Mouse (Mus musculus) forebrain, postnatal 0 days (tissue): ENCODE measurements at regions not wholly inside any gene's neighbourhood (a gene's known extent, or its start where the extent isn't known, plus 50 kb on each side); places are given as distances from the start of the nearest gene placed in this dataset.

ENCODE experiments used
- ATAC-seq: fragments of 200-750 bp; cut with Nextera tagmentation; 2 replicates; pipeline ENCODE4 v1.8.0; 2017; ENCODE audit warnings: mild to moderate bottlenecking, moderate library complexity
- DNase-seq: peaks from one replicate; pipeline ENCODE4 v3.0.0-alpha.2; 2015
- H3K27ac ChIP-seq: fragments of 300-500 bp; sonication (generic); 2 replicates; pipeline ENCODE4 v1.5.1; 2014; ENCODE audit warnings: low read depth, mild to moderate bottlenecking, antibody characterized with exemption, low read length, moderate library complexity, mixed read lengths
- H3K27me3 ChIP-seq: fragments of 300-500 bp; sonication (generic); 2 replicates; pipeline ENCODE4 v1.6.1; 2014; ENCODE audit warnings: mild to moderate bottlenecking, low read length, mixed read lengths; ENCODE audit not compliant: insufficient read depth
- H3K36me3 ChIP-seq: fragments of 300-500 bp; sonication (generic); 2 replicates; pipeline ENCODE4 v1.6.1; 2014; ENCODE audit warnings: mild to moderate bottlenecking, moderate library complexity; ENCODE audit not compliant: insufficient read depth
- H3K4me1 ChIP-seq: fragments of 300-500 bp; sonication (generic); 2 replicates; pipeline ENCODE4 v1.6.1; 2014; ENCODE audit warnings: antibody characterized with exemption; ENCODE audit not compliant: insufficient read depth
- H3K4me2 ChIP-seq: fragments of 300-500 bp; sonication (generic); 2 replicates; pipeline ENCODE4 v1.6.1; 2014; ENCODE audit warnings: low read depth, mild to moderate bottlenecking, moderate library complexity
- H3K4me3 ChIP-seq: fragments of 300-500 bp; sonication (generic); 2 replicates; pipeline ENCODE4 v1.5.1; 2014; ENCODE audit warnings: low read depth, low read length, mixed read lengths
- H3K9ac ChIP-seq: fragments of 300-500 bp; sonication (generic); 2 replicates; pipeline ENCODE4 v1.6.1; 2014; ENCODE audit warnings: mild to moderate bottlenecking
- H3K9me3 ChIP-seq: fragments of 300-500 bp; sonication (generic); 2 replicates; pipeline ENCODE4 v1.6.1; 2016; ENCODE audit warnings: low read length
- CTCF ChIP-seq: sonication (generic); IDR thresholded peaks from 2 replicates; pipeline ENCODE4 v1.5.1; 2016; ENCODE audit warnings: antibody characterized with exemption, control low read depth, low read depth
- WGBS: fragments of 180-500 bp; shearing (Covaris S2); extraction: QIAGEN DNeasy Blood & Tissue Kit; methylation state at CpG from one replicate; pipeline ENCODE4 v1.1.7; 2014; 5-methylcytosine and 5-hydroxymethylcytosine counted together

DNA sequence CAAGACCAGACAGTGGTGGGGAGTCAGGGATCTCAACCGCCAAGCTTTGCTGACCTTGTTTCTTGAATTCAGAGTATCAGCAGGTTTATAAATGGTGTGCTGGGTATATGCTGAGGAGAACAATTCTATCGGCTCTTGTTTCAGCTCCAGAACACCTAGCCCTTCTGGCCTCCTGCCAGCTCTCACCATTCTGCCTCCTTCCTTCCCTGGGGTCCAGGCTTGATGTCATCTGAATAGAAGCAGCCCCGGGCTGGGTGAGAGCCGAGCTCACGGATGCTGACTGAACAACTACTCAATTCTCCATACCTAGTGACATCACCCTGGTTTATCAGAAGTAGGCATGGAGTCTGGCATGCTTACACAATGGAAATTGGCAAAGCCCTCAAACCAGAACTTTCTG is 203.5 kb downstream of the Efnb2 start:
- WGBS, result 47% methylated on average over 5 of the region's 5 CpGs
- H3K9ac ChIP-seq, result no peak overlapping the region
- no peaks in the 10 kb centered on the region for H3K4me1 ChIP-seq
- H3K36me3 ChIP-seq, result no peaks in the 10 kb centered on the region
- no peak overlapping the region for H3K27ac ChIP-seq
- no peak overlapping the region for H3K4me3 ChIP-seq
- H3K27me3 ChIP-seq, result no peaks in the 10 kb centered on the region
- H3K9me3 ChIP-seq, result no peaks in the 10 kb centered on the region
- ATAC-seq (no peak), DNase-seq (no peak)
- no peak overlapping the region for H3K4me2 ChIP-seq
- no peak for TF ChIP-seq CTCF

DNA sequence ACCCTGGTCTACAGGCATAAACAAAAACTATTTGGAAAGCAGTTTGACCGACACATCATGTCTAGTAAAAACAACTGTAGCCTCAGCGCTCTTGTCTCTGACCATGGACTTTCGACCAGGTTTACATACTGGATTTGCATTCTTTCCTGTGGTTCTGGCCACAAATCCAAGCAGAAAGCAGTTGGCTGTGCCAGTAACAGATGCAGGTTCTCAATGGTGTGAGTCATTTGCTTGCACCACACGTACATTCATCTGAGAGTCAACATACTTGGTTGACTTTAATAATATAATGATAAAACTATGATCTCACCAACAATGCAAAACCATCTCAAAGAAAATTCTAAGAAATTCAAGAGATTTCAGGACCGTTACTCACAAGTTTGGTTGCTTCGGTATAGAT is 207.1 kb downstream of the Efnb2 start:
- no peak for TF ChIP-seq CTCF
- 85% methylated on average over 6 of the region's 6 CpGs for WGBS

DNA sequence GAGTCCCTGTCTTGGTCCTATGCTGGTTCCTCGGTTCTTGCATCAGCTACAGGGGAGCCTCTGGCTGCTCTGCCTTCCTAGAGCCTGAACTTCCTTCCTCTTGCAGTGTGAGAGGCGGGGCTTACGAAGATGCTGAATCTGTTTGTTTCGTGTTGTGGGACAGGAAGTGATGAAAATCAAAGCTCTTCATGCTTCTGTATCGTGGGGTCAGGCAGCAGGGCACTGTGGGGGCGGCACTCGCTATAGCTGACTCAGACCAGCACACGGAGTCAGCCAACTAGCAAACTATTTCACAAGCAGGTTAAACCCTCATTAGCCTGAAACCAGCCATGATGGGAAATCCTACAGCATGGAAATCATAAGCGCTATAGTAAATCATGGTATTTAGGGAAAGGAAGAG is 208.8 kb downstream of the Efnb2 start:
- Histone ChIP-seq H3K9me3 (no peaks in the 10 kb centered on the region), H3K4me2 (no peak overlapping the region), H3K4me3 (no peak overlapping the region), H3K36me3 (no peaks in the 10 kb centered on the region), H3K27ac (no peak overlapping the region), H3K4me1 (no peaks in the 10 kb centered on the region), H3K9ac (no peak overlapping the region), H3K27me3 (no peaks in the 10 kb centered on the region)
- no peak for TF ChIP-seq CTCF
- 84% methylated on average over 9 of the region's 9 CpGs for WGBS
- no peak for DNase-seq
- ATAC-seq, result no peak

More for the DNA sequence above, 207.1 kb downstream of the Efnb2 start:
- Histone ChIP-seq H3K36me3 (no peaks in the 10 kb centered on the region), H3K4me3 (no peak overlapping the region), H3K9ac (no peak overlapping the region), H3K27me3 (no peaks in the 10 kb centered on the region), H3K9me3 (no peaks in the 10 kb centered on the region), H3K27ac (no peak overlapping the region), H3K4me2 (no peak overlapping the region), H3K4me1 (no peaks in the 10 kb centered on the region)
- ATAC-seq, result no peak
- DNase-seq, result no peak

DNA sequence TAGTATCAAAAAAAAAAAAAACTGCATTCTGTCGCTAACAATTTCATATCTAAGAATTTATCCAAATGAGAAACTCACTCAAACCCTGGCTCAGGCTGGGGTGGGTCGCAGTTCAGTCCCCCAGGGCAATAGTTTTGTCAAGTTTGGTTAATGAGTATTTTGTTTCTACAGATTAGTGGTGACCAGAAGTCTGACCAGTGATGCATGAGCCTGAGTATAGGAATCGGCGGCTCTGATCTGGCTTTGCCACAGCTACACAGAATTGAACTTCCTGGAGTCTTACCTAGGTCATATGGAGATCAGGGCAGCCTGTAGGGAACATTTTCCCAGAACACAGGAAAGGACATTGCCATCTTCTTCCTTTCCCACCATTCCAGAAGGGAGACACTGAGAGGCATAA is 212.1 kb downstream of the Efnb2 start:
- no peak for ATAC-seq
- no peak for TF ChIP-seq CTCF
- WGBS, result 93% methylated on average over 4 of the region's 4 CpGs

DNA sequence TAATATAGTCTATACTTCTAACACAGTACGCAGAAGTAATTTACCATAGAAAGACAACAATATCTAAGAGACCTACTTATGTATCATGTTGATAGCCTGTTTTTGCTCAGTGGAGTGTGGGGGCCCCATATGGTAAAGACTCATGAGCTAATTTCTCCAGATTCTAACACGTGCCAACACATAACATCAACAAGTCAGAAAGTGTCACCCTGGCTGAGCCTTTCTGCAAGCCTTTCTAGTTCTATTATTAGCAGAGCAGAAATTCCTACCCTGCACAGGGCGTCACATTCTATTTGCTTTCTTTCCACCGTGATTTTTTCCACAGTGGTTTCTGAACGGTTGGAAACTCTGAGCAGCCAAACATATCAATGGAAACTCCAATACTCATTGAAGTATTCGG is 219.5 kb downstream of the Efnb2 start:
- H3K4me2 ChIP-seq, result no peak overlapping the region
- no peak overlapping the region for H3K4me3 ChIP-seq
- DNase-seq, result no peak
- H3K9me3 ChIP-seq, result no peaks in the 10 kb centered on the region
- 74% methylated on average over 6 of the region's 6 CpGs for WGBS
- ATAC-seq, result no peak
- no peaks in the 10 kb centered on the region for H3K27me3 ChIP-seq
- no peak overlapping the region for H3K9ac ChIP-seq
- no peaks in the 10 kb centered on the region for H3K4me1 ChIP-seq
- no peak overlapping the region for H3K27ac ChIP-seq
- TF ChIP-seq CTCF, result no peak
- H3K36me3 ChIP-seq, result no peaks in the 10 kb centered on the region

More for the DNA sequence above, 212.1 kb downstream of the Efnb2 start:
- H3K4me1 ChIP-seq, result no peaks in the 10 kb centered on the region
- H3K4me3 ChIP-seq, result no peak overlapping the region
- no peaks in the 10 kb centered on the region for H3K9me3 ChIP-seq
- no peaks in the 10 kb centered on the region for H3K27me3 ChIP-seq
- H3K4me2 ChIP-seq, result no peak overlapping the region
- H3K36me3 ChIP-seq, result no peaks in the 10 kb centered on the region
- no peak overlapping the region for H3K27ac ChIP-seq
- DNase-seq, result no peak
- H3K9ac ChIP-seq, result no peak overlapping the region

DNA sequence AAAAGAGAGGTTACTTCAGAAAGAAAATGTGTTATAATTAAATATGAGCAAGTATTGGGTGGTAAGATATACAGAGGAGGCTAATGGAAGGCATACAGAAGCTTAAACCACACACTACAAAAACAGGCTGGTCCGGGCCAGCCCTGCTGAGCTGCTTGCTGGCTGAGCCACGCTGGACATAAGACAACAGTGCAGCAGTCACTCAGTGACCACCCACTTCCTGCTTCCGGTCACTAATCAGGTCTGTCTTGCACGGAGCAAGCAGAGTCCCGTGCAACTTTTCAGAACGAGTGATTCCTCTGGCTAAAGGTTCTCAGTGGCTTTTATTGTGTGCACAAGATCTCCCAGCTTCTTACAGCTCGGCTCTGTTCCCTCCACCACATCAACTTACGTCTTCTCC is 220.1 kb downstream of the Efnb2 start:
- no peak overlapping the region for H3K9ac ChIP-seq
- TF ChIP-seq CTCF, result no peak
- no peaks in the 10 kb centered on the region for H3K4me1 ChIP-seq
- ATAC-seq, result no peak
- H3K36me3 ChIP-seq, result no peaks in the 10 kb centered on the region
- DNase-seq, result no peak
- WGBS, result 71% methylated on average over 8 of the region's 8 CpGs
- no peaks in the 10 kb centered on the region for H3K27me3 ChIP-seq
- H3K4me3 ChIP-seq, result no peak overlapping the region
- no peak overlapping the region for H3K27ac ChIP-seq
- H3K9me3 ChIP-seq, result no peaks in the 10 kb centered on the region
- H3K4me2 ChIP-seq, result no peak overlapping the region

DNA sequence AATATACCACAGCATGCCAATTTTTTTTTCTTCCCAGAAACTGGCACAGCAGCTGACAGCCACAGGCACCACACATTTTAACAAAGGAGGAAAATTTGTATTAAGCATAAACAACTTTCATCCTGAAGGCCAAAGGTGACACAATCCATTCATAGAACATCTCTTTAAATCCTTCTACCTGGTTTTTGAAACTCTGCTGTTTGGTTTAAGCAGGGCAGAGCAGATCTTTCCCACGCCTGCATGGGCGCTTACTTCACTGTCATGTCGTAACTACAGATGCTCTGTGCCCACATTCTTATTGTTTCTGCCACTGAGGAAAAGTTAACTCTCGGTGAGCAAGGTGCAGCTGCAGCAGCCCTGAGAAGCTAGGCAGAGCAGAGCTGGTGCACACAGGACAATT is 234.8 kb downstream of the Efnb2 start:
- Histone ChIP-seq H3K27ac (no peak overlapping the region), H3K9ac (no peak overlapping the region), H3K9me3 (no peaks in the 10 kb centered on the region), H3K27me3 (no peaks in the 10 kb centered on the region), H3K4me1 (no peaks in the 10 kb centered on the region), H3K4me3 (no peak overlapping the region), H3K4me2 (no peak overlapping the region), H3K36me3 (no peaks in the 10 kb centered on the region)
- no peak for TF ChIP-seq CTCF
- no peak for DNase-seq
- no peak for ATAC-seq
- 39% methylated on average over 4 of the region's 4 CpGs for WGBS

DNA sequence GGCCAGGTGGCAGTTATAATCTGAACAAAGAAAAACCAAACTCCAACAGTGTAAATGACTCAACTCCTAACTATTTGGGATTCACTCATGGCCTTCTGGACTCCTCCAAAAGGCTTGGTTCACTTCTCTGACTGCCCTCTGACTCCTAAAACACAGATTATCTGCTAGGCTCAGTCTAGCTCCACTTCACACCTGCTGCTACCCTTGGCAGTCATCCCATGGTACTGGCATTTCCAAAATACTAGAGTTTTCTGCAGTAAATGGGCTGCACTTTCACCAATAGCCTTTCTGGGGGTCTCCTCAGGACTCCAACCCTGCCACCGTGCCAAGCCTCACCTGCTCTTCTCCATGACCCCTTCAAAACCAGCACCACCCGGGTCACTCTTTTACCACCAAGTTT is 237.6 kb downstream of the Efnb2 start:
- ATAC-seq (no peak), DNase-seq (no peak)
- Histone ChIP-seq H3K4me1 (no peaks in the 10 kb centered on the region), H3K4me2 (no peak overlapping the region), H3K9me3 (no peaks in the 10 kb centered on the region), H3K4me3 (no peak overlapping the region), H3K27ac (no peak overlapping the region), H3K9ac (no peak overlapping the region), H3K36me3 (no peaks in the 10 kb centered on the region), H3K27me3 (no peaks in the 10 kb centered on the region)
- 94% methylated on average over 2 of the region's 2 CpGs for WGBS
- no peak for TF ChIP-seq CTCF
